Mouse (Mus musculus): ENCODE results near the gene Rnf167.

DNA sequence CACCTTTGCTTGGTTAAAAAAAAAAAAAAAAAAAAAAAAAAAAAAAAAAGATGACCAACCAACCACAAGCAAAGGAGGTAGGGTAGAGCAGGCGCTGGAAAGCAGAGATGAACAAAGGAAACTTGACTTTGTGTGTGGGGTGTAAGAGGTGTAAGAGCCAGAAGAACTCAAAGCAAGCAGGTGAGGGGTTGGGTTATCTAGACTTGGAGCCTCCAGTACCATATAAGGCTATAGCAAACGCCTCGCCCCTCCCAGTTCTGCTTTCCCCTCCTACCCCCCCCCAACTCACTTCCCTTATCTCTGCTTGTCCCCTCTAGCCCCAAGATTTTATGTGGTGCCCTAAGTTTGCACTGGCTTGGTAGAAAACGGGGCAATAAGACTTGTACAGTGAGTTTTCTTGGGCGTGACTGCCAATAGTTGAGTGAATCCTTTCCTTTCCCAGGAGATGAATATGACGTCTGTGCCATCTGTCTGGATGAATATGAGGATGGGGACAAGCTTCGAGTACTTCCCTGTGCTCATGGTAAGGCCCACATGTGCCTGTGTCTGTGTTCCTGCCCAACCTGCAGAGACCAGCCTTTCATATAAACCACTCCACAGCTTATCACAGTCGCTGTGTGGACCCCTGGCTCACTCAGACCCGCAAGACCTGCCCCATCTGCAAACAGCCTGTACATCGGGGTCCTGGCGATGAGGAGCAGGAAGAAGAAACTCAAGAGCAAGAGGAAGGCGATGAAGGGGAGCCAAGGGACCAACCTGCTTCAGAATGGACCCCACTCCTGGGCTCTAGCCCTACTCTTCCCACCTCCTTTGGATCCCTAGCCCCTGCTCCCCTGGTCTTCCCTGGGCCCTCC, 3.5 kb downstream of the Rnf167 start:
- no peak for TF ChIP-seq CTCF (IDR thresholded peaks at IDR 0.05; ENCODE audit: borderline replicate concordance, extremely low read depth, insufficient read depth, insufficient read length)
- TF ChIP-seq POLR2A (IDR thresholded peaks at IDR 0.05; ENCODE audit: borderline replicate concordance, extremely low read depth, insufficient read depth, insufficient read length, poor library complexity, severe bottlenecking) = no peak

All from brain, embryonic 14.5 days (tissue).